Mouse (Mus musculus) heart, adult 2 months (tissue): ENCODE results near the gene Arhgap24. TPM values are rescaled to one million over a fixed set of nuclear protein-coding genes. Genes with fewer than 3 reads are reported as not detected.

Experiments
- DNase-seq, 2 experiments: peaks; one replicate each; pipeline ENCODE4 v3.0.0; 2021
- H3K27ac ChIP-seq: fragments of 200-600 bp; 2 replicates; pipeline ENCODE4 v1.8.1; 2022
- H3K27me3 ChIP-seq: fragments of 200-500 bp; 2 replicates; pipeline ENCODE4 v1.6.1; 2012; ENCODE audit warnings: mild to moderate bottlenecking, low read length, inconsistent platforms, mixed read lengths; ENCODE audit not compliant: control insufficient read depth, insufficient read depth
- H3K36me3 ChIP-seq: fragments of 200-500 bp; 2 replicates; pipeline ENCODE4 v1.6.1; 2012; ENCODE audit warnings: low read length, inconsistent platforms; ENCODE audit not compliant: control insufficient read depth, insufficient read depth
- H3K4me1 ChIP-seq: fragments of 200-500 bp; 2 replicates; pipeline ENCODE4 v1.6.1; 2011; ENCODE audit warnings: low read length; ENCODE audit not compliant: control insufficient read depth, insufficient read depth
- H3K4me3 ChIP-seq: fragments of 200-600 bp; 2 replicates; pipeline ENCODE4 v1.8.1; 2022
- H3K79me2 ChIP-seq: fragments of 200-500 bp; replicated peaks from 2 replicates; pipeline ENCODE4 v1.6.1; 2012; ENCODE audit warnings: mild to moderate bottlenecking, inconsistent platforms, low read length, moderate library complexity, mixed read lengths; ENCODE audit not compliant: control insufficient read depth, insufficient read depth
- H3K9ac ChIP-seq: fragments of 200-500 bp; 2 replicates; pipeline ENCODE4 v1.6.1; 2012; ENCODE audit warnings: low read depth, mild to moderate bottlenecking, control low read depth, inconsistent platforms, low read length, mixed read lengths
- CTCF ChIP-seq: fragments of 200-600 bp; IDR thresholded peaks from 2 replicates; pipeline ENCODE4 v1.8.1; 2022; ENCODE audit warnings: antibody characterized with exemption, mild to moderate bottlenecking, moderate library complexity
- EP300 ChIP-seq: fragments of 200-500 bp; IDR thresholded peaks from 2 replicates; pipeline ENCODE4 v1.6.1; 2011; ENCODE audit warnings: low read depth, low read length, control low read depth; ENCODE audit not compliant: insufficient read depth
- POLR2A ChIP-seq: fragments of 200-500 bp; IDR thresholded peaks from 2 replicates; pipeline ENCODE4 v1.6.1; 2011; ENCODE audit warnings: mild to moderate bottlenecking, low read depth, low read length, control low read depth; ENCODE audit not compliant: insufficient read depth
- WGBS: fragments of 180-500 bp; shearing (Covaris S2); methylation state at CpG from one replicate; pipeline ENCODE4 v1.1.7; 2018; 5-methylcytosine and 5-hydroxymethylcytosine counted together
- intact Hi-C: fragments of 180-260 bp; cut with DNase I; formaldehyde crosslinking; loops from one replicate; pipeline ENCODE4 v1.15.1; 2025
- polyA plus RNA-seq: library from polyadenylated mRNA; depleted of rRNA; stranded (reverse); fragments of >200 nt; gene quantifications from 2 replicates; pipeline ENCODE4 v1.2.3, GENCODE M21; 2012
- total RNA-seq, 2 experiments: library from RNA; stranded (reverse); gene quantifications; 2 replicates each; pipeline ENCODE4 v1.2.3; 2021

Arhgap24 gene
- total and polyA plus RNA-seq, 3 experiments: 11.9 to 24.6 (median 15.2) TPM

DNA sequence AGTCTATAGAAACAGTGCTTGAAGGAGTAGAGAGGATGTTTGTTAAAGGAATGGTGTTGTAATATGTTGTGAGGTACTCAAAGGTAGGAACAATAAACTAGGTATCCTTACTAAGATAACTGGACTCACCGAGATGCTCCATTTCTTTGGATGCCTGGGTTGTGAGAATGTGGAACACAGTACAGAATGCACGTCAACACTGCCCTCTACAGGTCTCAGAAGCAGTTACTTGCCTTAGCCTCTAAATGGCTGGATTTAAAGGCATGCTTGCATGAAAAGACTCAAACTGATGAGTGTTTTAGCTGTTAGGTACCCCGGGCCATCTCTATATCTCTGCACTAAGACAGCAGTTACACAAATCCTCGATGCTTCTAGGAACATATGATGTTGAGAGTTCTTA is 211.3 kb downstream of the Arhgap24 start:
- H3K36me3 ChIP-seq: no peaks in the 10 kb centered on the region
- H3K4me1 ChIP-seq: no peaks in the 10 kb centered on the region; the same call in 1 of the 2 replicates
- intact Hi-C loops: loop anchor here (5.0 kb wide), 3 partner anchors 275 to 545 kb away; no protein-coding TSS in a partner anchor
- WGBS: 13% methylated on average over 4 of the region's 4 CpGs
- no peaks in the 10 kb centered on the region for H3K79me2 ChIP-seq
- no peak overlapping the region for H3K4me3 ChIP-seq
- H3K27ac ChIP-seq: no peak overlapping the region
- no peak overlapping the region for H3K9ac ChIP-seq
- TF ChIP-seq POLR2A (no peak), EP300 (0 out of 2 replicates have a peak, but pooled peaks have one; percentile 24), CTCF (peak; percentile 90)
- DNase-seq: peak; percentile 42 to 47
- no peaks in the 10 kb centered on the region for H3K27me3 ChIP-seq

DNA sequence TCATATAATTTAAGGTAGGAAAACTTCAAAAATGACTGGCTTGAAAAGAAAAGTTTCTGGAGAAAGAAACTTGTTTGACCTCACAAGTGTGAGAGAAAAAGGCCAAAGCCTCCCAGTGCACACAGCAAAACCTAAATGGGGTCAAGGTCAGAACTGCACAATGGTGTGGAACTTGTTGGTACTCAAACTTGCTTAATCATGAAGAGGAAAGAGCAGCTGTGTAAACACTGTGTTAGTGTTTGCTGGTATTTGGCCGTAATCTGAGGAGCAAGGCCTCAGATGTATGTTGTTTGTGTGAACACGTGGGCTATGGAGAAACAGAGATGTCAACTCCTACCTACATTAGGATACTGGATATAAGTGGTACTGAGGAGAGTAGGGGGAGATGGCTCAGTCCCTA is 212.0 kb downstream of the Arhgap24 start:
- Histone ChIP-seq H3K9ac (no peak overlapping the region), H3K79me2 (no peaks in the 10 kb centered on the region), H3K27me3 (no peaks in the 10 kb centered on the region), H3K4me1 (peaks cover 3% of the 10 kb centered on the region), H3K36me3 (no peaks in the 10 kb centered on the region), H3K27ac (no peak overlapping the region), H3K4me3 (no peak overlapping the region)
- DNase-seq: no peak
- 79% methylated on average over 2 of the region's 2 CpGs for WGBS
- intact Hi-C loops: loop anchor here (5.0 kb wide), 3 partner anchors 276 to 546 kb away; no protein-coding TSS in a partner anchor
- TF ChIP-seq POLR2A (no peak), EP300 (no peak), CTCF (no peak)

DNA sequence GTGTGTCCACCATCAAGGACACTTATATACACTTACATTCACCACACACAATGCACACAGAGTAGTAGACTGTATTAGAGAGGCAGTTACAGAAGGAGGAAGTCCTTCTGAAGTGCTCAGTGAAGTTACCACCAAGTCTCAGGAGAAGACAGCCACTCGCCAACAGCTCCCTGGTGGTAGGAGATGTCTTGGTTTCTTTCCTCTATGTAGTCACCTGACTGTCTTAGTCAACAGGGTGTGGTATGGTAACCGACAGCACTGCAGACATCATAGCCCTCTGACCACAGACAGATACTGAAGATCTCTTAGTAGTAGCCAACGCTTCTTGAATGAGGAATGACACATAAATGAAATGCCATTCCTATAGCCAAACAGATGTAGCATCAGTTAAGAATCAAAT is 212.7 kb downstream of the Arhgap24 start:
- no peaks in the 10 kb centered on the region for H3K27me3 ChIP-seq
- no peaks in the 10 kb centered on the region for H3K79me2 ChIP-seq
- no peak for TF ChIP-seq POLR2A
- TF ChIP-seq CTCF: no peak
- no peak for TF ChIP-seq EP300
- no peak overlapping the region for H3K9ac ChIP-seq
- no peak overlapping the region for H3K4me3 ChIP-seq
- H3K36me3 ChIP-seq: no peaks in the 10 kb centered on the region
- DNase-seq: no peak
- H3K27ac ChIP-seq: no peak overlapping the region
- peaks cover 5% of the 10 kb centered on the region for H3K4me1 ChIP-seq
- intact Hi-C loops: loop anchor here (5.0 kb wide), 3 partner anchors 277 to 547 kb away; no protein-coding TSS in a partner anchor
- 73% methylated on average over 3 of the region's 3 CpGs for WGBS

DNA sequence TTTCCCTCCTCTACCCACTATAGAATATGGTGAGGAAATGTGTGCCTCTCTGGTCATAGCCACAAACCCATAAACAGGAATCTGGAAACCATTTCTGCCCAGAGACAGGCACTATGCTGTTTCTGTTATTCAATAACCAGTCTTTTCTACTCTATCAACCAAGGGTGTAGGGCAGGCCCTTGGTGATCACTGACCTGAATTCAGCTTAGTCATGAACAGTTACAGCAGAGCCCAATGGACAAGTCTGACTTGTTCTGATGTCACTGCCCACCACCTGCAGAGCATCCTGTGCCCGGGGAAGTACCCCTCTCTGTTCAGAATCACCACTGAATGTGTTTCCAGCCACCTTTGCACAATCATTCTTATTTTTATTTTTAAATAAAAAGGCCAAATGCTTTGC is 216.6 kb downstream of the Arhgap24 start:
- no peaks in the 10 kb centered on the region for H3K27me3 ChIP-seq
- no peaks in the 10 kb centered on the region for H3K79me2 ChIP-seq
- no peak overlapping the region for H3K27ac ChIP-seq
- TF ChIP-seq CTCF (no peak), EP300 (no peak), POLR2A (no peak)
- no peak overlapping the region for H3K9ac ChIP-seq
- DNase-seq: no peak
- H3K4me1 ChIP-seq: peaks cover 5% of the 10 kb centered on the region
- WGBS: 70% methylated on average over 1 of the region's 1 CpGs
- intact Hi-C loops: no loop called here
- no peak overlapping the region for H3K4me3 ChIP-seq
- no peaks in the 10 kb centered on the region for H3K36me3 ChIP-seq

DNA sequence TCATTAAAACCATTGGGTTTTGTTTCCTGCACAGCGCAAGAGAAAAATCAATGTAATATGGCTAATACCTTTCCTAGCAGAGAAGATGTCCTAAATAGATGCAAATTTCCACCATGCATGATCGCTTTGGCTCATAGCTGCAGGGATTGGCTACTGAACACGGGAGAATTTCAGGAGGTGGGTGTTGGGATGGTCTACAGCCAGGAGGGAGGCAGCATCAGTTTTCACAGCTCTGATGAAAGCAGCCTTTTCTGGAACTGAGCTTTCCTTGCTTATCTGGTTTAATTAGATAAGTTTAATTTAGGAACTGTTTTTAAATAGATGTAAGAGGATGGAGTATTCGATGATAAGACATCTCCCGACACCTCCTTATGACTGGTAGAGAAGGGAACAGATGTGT is 217.2 kb downstream of the Arhgap24 start:
- WGBS: 50% methylated on average over 5 of the region's 5 CpGs
- Histone ChIP-seq H3K4me1 (peaks cover 5% of the 10 kb centered on the region), H3K79me2 (no peaks in the 10 kb centered on the region), H3K4me3 (no peak overlapping the region), H3K27ac (peak overlapping the region; percentile 45), H3K27me3 (no peaks in the 10 kb centered on the region), H3K36me3 (no peaks in the 10 kb centered on the region), H3K9ac (no peak overlapping the region)
- no peak for DNase-seq
- intact Hi-C loops: no loop called here
- no peak for TF ChIP-seq EP300
- no peak for TF ChIP-seq POLR2A
- no peak for TF ChIP-seq CTCF

DNA sequence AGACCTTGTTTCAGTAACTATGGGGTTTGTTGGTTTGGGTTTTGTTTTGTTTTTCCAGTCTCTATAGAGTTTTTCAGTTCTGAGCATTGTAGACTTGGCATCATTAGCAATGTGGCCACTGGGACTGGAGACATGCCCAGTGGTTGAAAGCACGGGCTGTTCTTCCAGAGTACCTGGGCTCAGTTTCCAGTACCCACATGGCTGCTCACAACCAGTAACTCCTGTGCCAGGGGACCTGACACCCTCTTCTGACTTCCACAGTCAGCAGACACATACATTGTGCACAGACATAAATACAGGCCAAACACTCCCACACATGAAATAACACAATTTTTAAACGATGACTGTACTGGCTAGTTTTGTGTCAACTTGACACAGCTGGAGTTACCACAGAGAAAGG is 217.7 kb downstream of the Arhgap24 start:
- intact Hi-C loops: no loop called here
- 41% methylated on average over 2 of the region's 2 CpGs for WGBS
- Histone ChIP-seq H3K36me3 (no peaks in the 10 kb centered on the region), H3K27me3 (no peaks in the 10 kb centered on the region), H3K9ac (no peak overlapping the region), H3K4me3 (no peak overlapping the region), H3K27ac (peak overlapping the region; percentile 45), H3K4me1 (peaks cover 5% of the 10 kb centered on the region), H3K79me2 (no peaks in the 10 kb centered on the region)
- peak; percentile 45 to 75 for DNase-seq
- TF ChIP-seq POLR2A (no peak), EP300 (peak; percentile 62; the same call in 1 of the 2 replicates)
